Mouse (Mus musculus) forebrain, embryonic 12.5 days (tissue): Measurements from ENCODE around the gene Defb9. TPM values are rescaled to one million over a fixed set of nuclear protein-coding genes. Genes with fewer than 3 reads are reported as not detected.
"Not testable (repeated sequence)": the region's sequence is repeated elsewhere in the genome, so short reads cannot be mapped to it uniquely, and the experiment has no call there.

Source experiments
- ATAC-seq: fragments of 200-750 bp; cut with Nextera tagmentation; 2 replicates; pipeline ENCODE4 v1.8.0; 2017; ENCODE audit warnings: moderate TSS enrichment; ENCODE audit not compliant: low FRiP score
- H3K27ac ChIP-seq: fragments of 300-500 bp; sonication (generic); 2 replicates; pipeline ENCODE4 v1.5.1; 2016; ENCODE audit warnings: mild to moderate bottlenecking
- H3K27me3 ChIP-seq: fragments of 300-500 bp; sonication (generic); 2 replicates; pipeline ENCODE4 v1.6.1; 2016; ENCODE audit warnings: mild to moderate bottlenecking
- H3K36me3 ChIP-seq: fragments of 300-500 bp; sonication (generic); replicated peaks from 2 replicates; pipeline ENCODE4 v1.6.1; 2016; ENCODE audit warnings: mild to moderate bottlenecking
- H3K4me1 ChIP-seq: fragments of 300-500 bp; sonication (generic); 2 replicates; pipeline ENCODE4 v1.6.1; 2016
- H3K4me2 ChIP-seq: fragments of 300-500 bp; sonication (generic); 2 replicates; pipeline ENCODE4 v1.6.1; 2016; ENCODE audit warnings: mild to moderate bottlenecking, moderate library complexity
- H3K4me3 ChIP-seq: fragments of 300-500 bp; sonication (generic); replicated peaks from 2 replicates; pipeline ENCODE4 v1.5.1; 2016; ENCODE audit warnings: mild to moderate bottlenecking
- H3K9ac ChIP-seq: fragments of 300-500 bp; sonication (generic); 2 replicates; pipeline ENCODE4 v1.6.1; 2016; ENCODE audit warnings: mild to moderate bottlenecking
- H3K9me3 ChIP-seq: fragments of 300-500 bp; sonication (generic); 2 replicates; pipeline ENCODE4 v1.6.1; 2016
- WGBS: fragments of 180-500 bp; shearing (Covaris S2); methylation state at CpG from one replicate; pipeline ENCODE4 v1.1.7; 2016; 5-methylcytosine and 5-hydroxymethylcytosine counted together
- polyA plus RNA-seq: library from polyadenylated mRNA; unstranded; fragments of >200 nt; fragmentation: Nextera tagmentation; extraction: Ambion mirVana; gene quantifications from 2 replicates; pipeline ENCODE4 v1.2.1, GENCODE M21; 2016

Gene Defb9
- not detected in 2 replicates for polyA plus RNA-seq

- not testable (repeated sequence) for H3K4me3 ChIP-seq, H3K4me1 ChIP-seq, ATAC-seq, H3K27ac ChIP-seq, H3K4me2 ChIP-seq, H3K9ac ChIP-seq, H3K27me3 ChIP-seq, H3K36me3 ChIP-seq, H3K9me3 ChIP-seq
Measured at GRCm38 (mm10) chr8:21885321-21885720, at the start of gene Defb9. TSS of gene Defb9 (minus strand) at chr8:21885421.

- Histone ChIP-seq H3K4me1 (no peaks in the 10 kb centered on the region), H3K4me3 (no peak within 1 kb of the TSS), H3K36me3 (no peaks in the 10 kb centered on the region), H3K9ac (no peak within 1 kb of the TSS), H3K9me3 (no peaks in the 10 kb centered on the region), H3K4me2 (no peak within 1 kb of the TSS), H3K27ac (no peak within 1 kb of the TSS), H3K27me3 (no peaks in the 10 kb centered on the region)
- no peak for ATAC-seq
- WGBS, result 95% methylated on average over 6 of the region's 6 CpGs
Measured at GRCm38 (mm10) chr8:21932610-21933009, 47.4 kb upstream of the Defb9 start, which contains the start of gene Defb15. TSS of gene Defb15 (minus strand) at chr8:21932710.

GRCm38 (mm10) chr8:21930754-21931153 lies 45.5 kb upstream of the Defb9 start:
- not testable (repeated sequence) for H3K4me2 ChIP-seq, H3K4me1 ChIP-seq, ATAC-seq, H3K27me3 ChIP-seq, H3K36me3 ChIP-seq, H3K9me3 ChIP-seq, H3K27ac ChIP-seq, H3K9ac ChIP-seq, H3K4me3 ChIP-seq
- WGBS, result 60% methylated on average over 3 of the region's 3 CpGs

- H3K4me1 ChIP-seq, result no peaks in the 10 kb centered on the region
- no peak overlapping the region for H3K27ac ChIP-seq
- H3K4me3 ChIP-seq, result no peak overlapping the region
- H3K4me2 ChIP-seq, result no peak overlapping the region
- no peak overlapping the region for H3K9ac ChIP-seq
- 88% methylated on average over 3 of the region's 3 CpGs for WGBS
- ATAC-seq, result no peak
- H3K36me3 ChIP-seq, result no peaks in the 10 kb centered on the region
- no peaks in the 10 kb centered on the region for H3K27me3 ChIP-seq
- H3K9me3 ChIP-seq, result no peaks in the 10 kb centered on the region
Measured at GRCm38 (mm10) chr8:21915625-21916024, 30.4 kb upstream of the Defb9 start.

- H3K4me3 ChIP-seq, result no peak overlapping the region
- WGBS, result 13% methylated on average over 2 of the region's 2 CpGs
- no peaks in the 10 kb centered on the region for H3K4me1 ChIP-seq
- ATAC-seq, result no peak
- H3K9ac ChIP-seq, result no peak overlapping the region
- no peaks in the 10 kb centered on the region for H3K36me3 ChIP-seq
- no peaks in the 10 kb centered on the region for H3K9me3 ChIP-seq
- no peaks in the 10 kb centered on the region for H3K27me3 ChIP-seq
- H3K27ac ChIP-seq, result no peak overlapping the region
- no peak overlapping the region for H3K4me2 ChIP-seq
Measured at GRCm38 (mm10) chr8:21912554-21912953, 27.3 kb upstream of the Defb9 start.

GRCm38 (mm10) chr8:21911931-21912330 lies 26.7 kb upstream of the Defb9 start:
- Histone ChIP-seq H3K9ac (no peak overlapping the region), H3K27ac (no peak overlapping the region), H3K27me3 (no peaks in the 10 kb centered on the region), H3K36me3 (no peaks in the 10 kb centered on the region), H3K4me2 (no peak overlapping the region), H3K4me1 (no peaks in the 10 kb centered on the region), H3K4me3 (no peak overlapping the region), H3K9me3 (no peaks in the 10 kb centered on the region)
- 0% methylated on average over 1 of the region's 1 CpGs for WGBS
- no peak for ATAC-seq

GRCm38 (mm10) chr8:21906290-21906689 lies 21.1 kb upstream of the Defb9 start, which contains the start of gene Defb11:
TSS of gene Defb11 (minus strand) at chr8:21906412.
- H3K4me1 ChIP-seq, H3K36me3 ChIP-seq, H3K27ac ChIP-seq, ATAC-seq, H3K9ac ChIP-seq, H3K4me2 ChIP-seq, H3K27me3 ChIP-seq, H3K9me3 ChIP-seq, H3K4me3 ChIP-seq: not testable (repeated sequence)

GRCm38 (mm10) chr8:21858586-21858985 lies 26.6 kb downstream of the Defb9 start, which contains the start of gene Defb10:
TSS of gene Defb10 (plus strand) at chr8:21858901.
- H3K4me1 ChIP-seq, H3K4me2 ChIP-seq, H3K9me3 ChIP-seq, H3K4me3 ChIP-seq, H3K27me3 ChIP-seq, H3K27ac ChIP-seq, H3K36me3 ChIP-seq, H3K9ac ChIP-seq, ATAC-seq: not testable (repeated sequence)
- 7% methylated on average over 1 of the region's 1 CpGs for WGBS

Other genes with a start within 250 kb of the Defb9 start
- not detected in 2 replicates for gene Defa17, start 229.6 kb downstream of the Defb9 start, polyA plus RNA-seq
- not detected in 2 replicates for gene Defa34, start 219.6 kb downstream of the Defb9 start, polyA plus RNA-seq
- gene AY761184, start 181.8 kb downstream of the Defb9 start, polyA plus RNA-seq, result not detected in 2 replicates
- gene Defa24, start 150.9 kb downstream of the Defb9 start, polyA plus RNA-seq, result not detected in 2 replicates
- not detected in 2 replicates for gene Defb50, start 61.9 kb downstream of the Defb9 start, polyA plus RNA-seq
- not detected in 2 replicates for gene Defb2, start 45.5 kb downstream of the Defb9 start, polyA plus RNA-seq
- gene Defb10, start 26.5 kb downstream of the Defb9 start, polyA plus RNA-seq, result not detected in 2 replicates
- gene Defb11, start 21.0 kb upstream of the Defb9 start, polyA plus RNA-seq, result 0.79 TPM in 1 of 2 replicates, not detected in the other
- not detected in 2 replicates for gene Defb15, start 47.3 kb upstream of the Defb9 start, polyA plus RNA-seq
- gene Defb35, start 52.9 kb upstream of the Defb9 start, polyA plus RNA-seq, result not detected in 2 replicates
- gene Defb13, start 61.3 kb upstream of the Defb9 start, polyA plus RNA-seq, result not detected in 2 replicates
- not detected in 2 replicates for gene Fam90a1a, start 73.3 kb upstream of the Defb9 start, polyA plus RNA-seq
- not detected in 2 replicates for gene Ccdc70, start 84.4 kb upstream of the Defb9 start, polyA plus RNA-seq
- gene Atp7b, start 174.9 kb upstream of the Defb9 start, polyA plus RNA-seq, result 2.3 and 2.6 TPM in 2 replicates
- 15.4 and 25.6 TPM in 2 replicates for gene Alg11, start 175.3 kb upstream of the Defb9 start, polyA plus RNA-seq
- 0.17 and 0.32 TPM in 2 replicates for gene Nek5, start 239.6 kb upstream of the Defb9 start, polyA plus RNA-seq